In the genomic region with DNA sequence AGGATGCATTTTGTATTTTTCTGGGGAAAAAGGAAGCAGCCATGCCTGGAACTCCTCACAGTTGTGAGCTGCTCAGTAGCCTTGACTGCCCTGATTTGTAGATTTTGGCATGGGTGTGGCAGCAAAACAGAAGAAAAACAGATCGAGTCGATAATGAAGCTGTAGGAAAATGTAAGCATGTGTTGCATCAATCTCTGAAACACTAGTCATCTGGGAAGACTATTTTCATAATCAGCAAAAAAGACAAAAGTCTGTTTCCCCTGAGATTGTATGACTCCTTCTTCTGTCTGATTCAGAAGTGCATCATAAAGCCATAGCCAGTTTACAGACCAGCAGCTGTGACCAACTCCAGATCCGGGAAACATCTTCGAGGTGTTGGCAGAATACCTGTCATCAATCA, we compare ENCODE assay signal across 17 mouse cellular contexts. TPM values are rescaled to one million over a fixed set of nuclear protein-coding genes. Genes with fewer than 3 reads are reported as not detected.
"Had no signal": no experiment of that assay in that cellular context is flagged by ENCODE, and none has a peak within 500 bp of the region (broad histone marks: within the 10 kb centered on the region; RNA-seq: fewer than 3 reads in every experiment).

No protein-coding gene starts in this region.

- H3K4me3 ChIP-seq: liver, embryonic 13.5 days; neural tube, embryonic 12.5 days; neural tube, embryonic 15.5 days; stomach, embryonic 15.5 days had no signal

- DNase-seq: kidney, adult 18-20 months; kidney, adult 9 months; kidney, postnatal 14 days; kidney, postnatal 4 days; liver, embryonic 13.5 days; lung, adult 2 months; lung, postnatal 14 days; lung, postnatal 4 days; midbrain, embryonic 14.5 days; right cerebral cortex, adult 18-20 months; right cerebral cortex, postnatal 14 days; right cerebral cortex, postnatal 4 days; thymus, postnatal 25 days had no signal

- H3K27me3 ChIP-seq: liver, embryonic 13.5 days; neural tube, embryonic 12.5 days; neural tube, embryonic 15.5 days; stomach, embryonic 15.5 days had no signal

- H3K36me3 ChIP-seq: liver, embryonic 13.5 days; neural tube, embryonic 12.5 days; neural tube, embryonic 15.5 days; stomach, embryonic 15.5 days had no signal

- H3K27ac ChIP-seq: liver, embryonic 13.5 days; neural tube, embryonic 12.5 days; neural tube, embryonic 15.5 days; stomach, embryonic 15.5 days had no signal

RNA-seq across cellular contexts. Expression of gene Csf1, which starts 53.0 kb away (rescaled TPM):
- total RNA-seq: megakaryocyte-erythroid progenitor cell, adult 5-6 weeks had no signal
